Mouse (Mus musculus): ENCODE results near the gene Arhgef12. TPM values are rescaled to one million over a fixed set of nuclear protein-coding genes. Genes with fewer than 3 reads are reported as not detected.
"Not testable (repeated sequence)": the region's sequence is repeated elsewhere in the genome, so short reads cannot be mapped to it uniquely, and the experiment has no call there.

Arhgef12 gene
- polyA plus RNA-seq, 1 experiment from 2014 or later: 22.1 TPM

DNA sequence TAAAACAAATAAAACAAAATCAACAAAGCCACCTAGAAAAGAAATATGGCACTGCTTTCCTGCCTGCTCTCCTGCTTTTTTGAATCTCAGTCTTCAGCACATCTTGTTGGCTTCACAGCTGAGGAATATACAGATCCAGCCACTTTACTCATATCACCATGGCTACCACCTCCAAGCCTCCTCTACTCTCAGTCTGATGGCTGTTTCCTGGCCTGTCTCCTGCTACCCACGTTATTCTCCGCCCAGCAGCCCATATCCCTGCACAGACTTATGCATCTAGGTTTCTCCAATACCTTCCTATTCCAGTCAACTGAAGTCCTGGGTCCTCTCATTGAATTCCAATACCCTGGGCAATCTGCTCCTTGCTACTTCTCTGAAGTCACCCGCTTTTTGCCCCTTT lies 26.5 kb upstream of the Arhgef12 start:
- Histone ChIP-seq H3K27ac (ENCODE audit: low read length) (no peak overlapping the region), H3K27me3 (ENCODE audit: control insufficient read depth, insufficient read depth, low read depth, low read length) (no peaks in the 10 kb centered on the region), H3K4me2 (ENCODE audit: low read length) (no peak overlapping the region), H3K4me1 (ENCODE audit: control insufficient read depth, insufficient read depth, low read length) (no peaks in the 10 kb centered on the region), H3K9me3 (replicated peaks; ENCODE audit: control insufficient read depth, low read length, poor library complexity, severe bottlenecking) (no peaks in the 10 kb centered on the region), H3K4me3 (ENCODE audit: low read depth, low read length) (no peak overlapping the region), H3K9ac (ENCODE audit: low read depth, low read length) (no peak overlapping the region), H3K36me3 (ENCODE audit: control insufficient read depth, insufficient read depth, low read length) (no peaks in the 10 kb centered on the region)
- ATAC-seq: no peak
- WGBS: 82% methylated on average over 3 of the region's 3 CpGs

- Histone ChIP-seq H3K9me3 (replicated peaks; ENCODE audit: control insufficient read depth, low read length, poor library complexity, severe bottlenecking) (no peaks in the 10 kb centered on the region), H3K4me3 (ENCODE audit: low read depth, low read length) (no peak overlapping the region), H3K27ac (ENCODE audit: low read length) (no peak overlapping the region), H3K4me1 (ENCODE audit: control insufficient read depth, insufficient read depth, low read length) (no peaks in the 10 kb centered on the region), H3K9ac (ENCODE audit: low read depth, low read length) (no peak overlapping the region), H3K4me2 (ENCODE audit: low read length) (no peak overlapping the region), H3K27me3 (ENCODE audit: control insufficient read depth, insufficient read depth, low read depth, low read length) (no peaks in the 10 kb centered on the region), H3K36me3 (ENCODE audit: control insufficient read depth, insufficient read depth, low read length) (no peaks in the 10 kb centered on the region)
- ATAC-seq: no peak
- 44% methylated on average over 4 of the region's 4 CpGs for WGBS
Measured at GRCm38 (mm10) chr9:43132380-43132779, 25.3 kb upstream of the Arhgef12 start.

- 75% methylated on average over 5 of the region's 5 CpGs for WGBS
- H3K36me3 ChIP-seq (ENCODE audit: control insufficient read depth, insufficient read depth, low read length): no peaks in the 10 kb centered on the region
- H3K27ac ChIP-seq (ENCODE audit: low read length): no peak overlapping the region
- no peak overlapping the region for H3K4me2 ChIP-seq (ENCODE audit: low read length)
- H3K9ac ChIP-seq (ENCODE audit: low read depth, low read length): no peak overlapping the region
- no peaks in the 10 kb centered on the region for H3K27me3 ChIP-seq (ENCODE audit: control insufficient read depth, insufficient read depth, low read depth, low read length)
- no peak overlapping the region for H3K4me3 ChIP-seq (ENCODE audit: low read depth, low read length)
- H3K4me1 ChIP-seq (ENCODE audit: control insufficient read depth, insufficient read depth, low read length): no peaks in the 10 kb centered on the region
- ATAC-seq: no peak
- H3K9me3 ChIP-seq (replicated peaks; ENCODE audit: control insufficient read depth, low read length, poor library complexity, severe bottlenecking): no peaks in the 10 kb centered on the region
Measured at GRCm38 (mm10) chr9:43131940-43132339, 24.9 kb upstream of the Arhgef12 start.

- Histone ChIP-seq H3K36me3 (ENCODE audit: control insufficient read depth, insufficient read depth, low read length) (no peaks in the 10 kb centered on the region), H3K4me1 (ENCODE audit: control insufficient read depth, insufficient read depth, low read length) (no peaks in the 10 kb centered on the region), H3K9me3 (replicated peaks; ENCODE audit: control insufficient read depth, low read length, poor library complexity, severe bottlenecking) (no peaks in the 10 kb centered on the region), H3K4me2 (ENCODE audit: low read length) (no peak overlapping the region), H3K4me3 (ENCODE audit: low read depth, low read length) (no peak overlapping the region), H3K9ac (ENCODE audit: low read depth, low read length) (no peak overlapping the region), H3K27me3 (ENCODE audit: control insufficient read depth, insufficient read depth, low read depth, low read length) (no peaks in the 10 kb centered on the region), H3K27ac (ENCODE audit: low read length) (no peak overlapping the region)
- ATAC-seq: no peak
- WGBS: 91% methylated on average over 2 of the region's 2 CpGs
Measured at GRCm38 (mm10) chr9:43130684-43131083, 23.6 kb upstream of the Arhgef12 start.

- Histone ChIP-seq H3K36me3 (ENCODE audit: control insufficient read depth, insufficient read depth, low read length) (no peaks in the 10 kb centered on the region), H3K4me2 (ENCODE audit: low read length) (no peak overlapping the region), H3K27me3 (ENCODE audit: control insufficient read depth, insufficient read depth, low read depth, low read length) (no peaks in the 10 kb centered on the region), H3K4me1 (ENCODE audit: control insufficient read depth, insufficient read depth, low read length) (no peaks in the 10 kb centered on the region), H3K9me3 (replicated peaks; ENCODE audit: control insufficient read depth, low read length, poor library complexity, severe bottlenecking) (no peaks in the 10 kb centered on the region), H3K27ac (ENCODE audit: low read length) (no peak overlapping the region), H3K9ac (ENCODE audit: low read depth, low read length) (no peak overlapping the region), H3K4me3 (ENCODE audit: low read depth, low read length) (no peak overlapping the region)
- no peak for ATAC-seq
- WGBS: 67% methylated on average over 10 of the region's 10 CpGs
Measured at GRCm38 (mm10) chr9:43127101-43127787, 20.2 kb upstream of the Arhgef12 start.

DNA sequence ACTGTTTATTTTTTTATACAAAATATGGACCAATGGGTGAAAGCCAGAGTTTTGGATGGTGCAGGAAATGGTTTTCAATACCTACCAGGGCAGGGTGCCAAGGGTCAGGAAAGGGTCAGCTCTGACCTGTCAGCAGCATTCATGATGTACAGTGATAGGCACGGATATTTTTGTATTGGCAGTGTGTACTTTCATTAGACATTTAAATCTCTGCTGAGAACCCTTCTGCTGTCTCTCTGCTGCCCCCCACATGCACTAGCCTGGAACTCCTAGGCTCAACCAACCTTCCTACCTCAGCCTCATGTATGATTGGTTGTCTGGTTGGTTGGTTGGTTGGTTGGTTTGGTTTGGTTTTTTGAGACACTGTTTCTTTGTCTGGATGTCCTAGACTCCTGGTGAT lies 15.3 kb upstream of the Arhgef12 start:
- H3K27me3 ChIP-seq (ENCODE audit: control insufficient read depth, insufficient read depth, low read depth, low read length): no peaks in the 10 kb centered on the region
- no peaks in the 10 kb centered on the region for H3K4me1 ChIP-seq (ENCODE audit: control insufficient read depth, insufficient read depth, low read length)
- no peak overlapping the region for H3K4me2 ChIP-seq (ENCODE audit: low read length)
- WGBS: 77% methylated on average over 1 of the region's 1 CpGs
- H3K4me3 ChIP-seq (ENCODE audit: low read depth, low read length): no peak overlapping the region
- ATAC-seq: no peak
- H3K9me3 ChIP-seq (replicated peaks; ENCODE audit: control insufficient read depth, low read length, poor library complexity, severe bottlenecking): no peaks in the 10 kb centered on the region
- no peaks in the 10 kb centered on the region for H3K36me3 ChIP-seq (ENCODE audit: control insufficient read depth, insufficient read depth, low read length)
- H3K27ac ChIP-seq (ENCODE audit: low read length): no peak overlapping the region
- H3K9ac ChIP-seq (ENCODE audit: low read depth, low read length): no peak overlapping the region

GRCm38 (mm10) chr9:43121948-43122347 lies 14.9 kb upstream of the Arhgef12 start:
- not testable (repeated sequence) for H3K27ac ChIP-seq (ENCODE audit: low read length); H3K27me3 ChIP-seq (ENCODE audit: control insufficient read depth, insufficient read depth, low read depth, low read length); ATAC-seq; H3K9me3 ChIP-seq (replicated peaks; ENCODE audit: control insufficient read depth, low read length, poor library complexity, severe bottlenecking); H3K4me2 ChIP-seq (ENCODE audit: low read length); H3K9ac ChIP-seq (ENCODE audit: low read depth, low read length); H3K4me3 ChIP-seq (ENCODE audit: low read depth, low read length); H3K36me3 ChIP-seq (ENCODE audit: control insufficient read depth, insufficient read depth, low read length); H3K4me1 ChIP-seq (ENCODE audit: control insufficient read depth, insufficient read depth, low read length)
- 95% methylated on average over 2 of the region's 2 CpGs for WGBS

- Histone ChIP-seq H3K4me3 (ENCODE audit: low read depth, low read length) (peak overlapping the region; percentile 76), H3K4me2 (ENCODE audit: low read length) (peak overlapping the region; percentile 74), H3K27ac (ENCODE audit: low read length) (no peak overlapping the region; the same call in 1 of the 2 replicates), H3K4me1 (ENCODE audit: control insufficient read depth, insufficient read depth, low read length) (peaks cover 12% of the 10 kb centered on the region), H3K27me3 (ENCODE audit: control insufficient read depth, insufficient read depth, low read depth, low read length) (no peaks in the 10 kb centered on the region), H3K9me3 (replicated peaks; ENCODE audit: control insufficient read depth, low read length, poor library complexity, severe bottlenecking) (no peaks in the 10 kb centered on the region), H3K9ac (ENCODE audit: low read depth, low read length) (no peak overlapping the region; the same call in 1 of the 2 replicates), H3K36me3 (ENCODE audit: control insufficient read depth, insufficient read depth, low read length) (no peaks in the 10 kb centered on the region)
- ATAC-seq: no peak
- WGBS: 82% methylated on average over 6 of the region's 6 CpGs
Measured at GRCm38 (mm10) chr9:43116997-43117336, 9.9 kb upstream of the Arhgef12 start.

GRCm38 (mm10) chr9:43116134-43116996 lies 9.3 kb upstream of the Arhgef12 start, which contains the start of gene Tmem136:
Gene Tmem136, minus strand, starts transcription at chr9:43116570.
- Histone ChIP-seq H3K4me3 (ENCODE audit: low read depth, low read length) (peak within 1 kb of the TSS; percentile 76), H3K9ac (ENCODE audit: low read depth, low read length) (peak within 1 kb of the TSS; percentile 92), H3K27me3 (ENCODE audit: control insufficient read depth, insufficient read depth, low read depth, low read length) (no peaks in the 10 kb centered on the region), H3K27ac (ENCODE audit: low read length) (peak within 1 kb of the TSS; percentile 69), H3K9me3 (replicated peaks; ENCODE audit: control insufficient read depth, low read length, poor library complexity, severe bottlenecking) (no peaks in the 10 kb centered on the region), H3K4me1 (ENCODE audit: control insufficient read depth, insufficient read depth, low read length) (peaks cover 12% of the 10 kb centered on the region), H3K36me3 (ENCODE audit: control insufficient read depth, insufficient read depth, low read length) (no peaks in the 10 kb centered on the region), H3K4me2 (ENCODE audit: low read length) (peak within 1 kb of the TSS; percentile 74)
- WGBS: 4% methylated on average over 55 of the region's 55 CpGs
- ATAC-seq: peak; percentile 99

Data from midbrain, embryonic 16.5 days (tissue).